In genomic region chr17:35909186-35909918, GRCm38 (mm10) we compare ENCODE assay signal across 8 mouse cellular contexts. TPM values are rescaled to one million over a fixed set of nuclear protein-coding genes. Genes with fewer than 3 reads are reported as not detected.
DNase-seq lines count a peak whose midpoint lies in the region; ATAC-seq and TF ChIP-seq lines count a peak whose summit lies in the region.

No protein-coding gene starts in this region.

- peak overlapping the region; percentile 71 for H3K4me2 ChIP-seq in lung, embryonic 14.5 days
- peak overlapping the region; percentile 87 for H3K4me2 ChIP-seq in hindbrain, postnatal 0 days (ENCODE audit: low read depth, low read length)
- peak overlapping the region; percentile 95 for H3K4me2 ChIP-seq in midbrain, embryonic 16.5 days (ENCODE audit: low read length)

- peaks cover 5% of the 10 kb centered on the region; the same call in 1 of the 2 replicates for H3K4me1 ChIP-seq in lung, embryonic 14.5 days (ENCODE audit: insufficient read depth)
- H3K4me1 ChIP-seq in hindbrain, postnatal 0 days (ENCODE audit: insufficient read depth, low read length), result peaks cover 14% of the 10 kb centered on the region
- peaks cover 19% of the 10 kb centered on the region for H3K4me1 ChIP-seq in midbrain, embryonic 16.5 days (ENCODE audit: control insufficient read depth, insufficient read depth, low read length)

- 14% methylated on average over 20 of the region's 20 CpGs for WGBS in lung, embryonic 14.5 days
- 18% methylated on average over 20 of the region's 20 CpGs for WGBS in hindbrain, postnatal 0 days
- 27% methylated on average over 20 of the region's 20 CpGs for WGBS in midbrain, embryonic 16.5 days

- H3K27me3 ChIP-seq in lung, embryonic 14.5 days (ENCODE audit: insufficient read depth, low read length), result no peaks in the 10 kb centered on the region
- no peaks in the 10 kb centered on the region for H3K27me3 ChIP-seq in hindbrain, postnatal 0 days (ENCODE audit: insufficient read depth, low read length)
- H3K27me3 ChIP-seq in midbrain, embryonic 16.5 days (ENCODE audit: control insufficient read depth, insufficient read depth, low read depth, low read length), result no peaks in the 10 kb centered on the region

- no peak for TF ChIP-seq CTCF in lung, embryonic 14.5 days (IDR thresholded peaks at IDR 0.05; ENCODE audit: low read depth)
- no peak for TF ChIP-seq CTCF in hindbrain, postnatal 0 days (IDR thresholded peaks at IDR 0.05; ENCODE audit: low read depth)

- H3K9ac ChIP-seq in lung, embryonic 14.5 days, result peak overlapping the region; percentile 73
- peak overlapping the region; percentile 63 for H3K9ac ChIP-seq in hindbrain, postnatal 0 days (replicated peaks; ENCODE audit: low read length)
- H3K9ac ChIP-seq in midbrain, embryonic 16.5 days (ENCODE audit: low read depth, low read length), result peak overlapping the region; percentile 91

- H3K4me3 ChIP-seq in lung, embryonic 14.5 days (ENCODE audit: low read depth, low read length), result peak overlapping the region; percentile 70
- H3K4me3 ChIP-seq in hindbrain, postnatal 0 days (ENCODE audit: low read length), result peak overlapping the region; percentile 55
- peak overlapping the region; percentile 66 for H3K4me3 ChIP-seq in midbrain, embryonic 16.5 days (ENCODE audit: low read depth, low read length)

- peak overlapping the region; percentile 73; the same call in 1 of the 2 replicates for H3K27ac ChIP-seq in lung, embryonic 14.5 days (ENCODE audit: low read depth)
- H3K27ac ChIP-seq in hindbrain, postnatal 0 days, result peak overlapping the region; percentile 77
- H3K27ac ChIP-seq in midbrain, embryonic 16.5 days (ENCODE audit: low read length), result peak overlapping the region; percentile 80

- DNase-seq in adrenal gland, postnatal 14 days, result peak; percentile 17
- DNase-seq in adrenal gland, postnatal 4 days (ENCODE audit: low spot score in 2 of 2), result no peak
- DNase-seq in lung, embryonic 14.5 days, result no peak
- no peak for DNase-seq in lung, postnatal 14 days
- no peak for DNase-seq in hindbrain, postnatal 0 days (ENCODE audit: low spot score)
- DNase-seq in retina, postnatal 1 day, result no peak
- no peak for DNase-seq in urinary bladder, postnatal 10 days (ENCODE audit: low spot score)

- H3K9me3 ChIP-seq in lung, embryonic 14.5 days (ENCODE audit: low read depth, low read length), result no peaks in the 10 kb centered on the region
- H3K9me3 ChIP-seq in hindbrain, postnatal 0 days (ENCODE audit: low read length), result no peaks in the 10 kb centered on the region
- no peaks in the 10 kb centered on the region for H3K9me3 ChIP-seq in midbrain, embryonic 16.5 days (replicated peaks; ENCODE audit: control insufficient read depth, low read length, poor library complexity, severe bottlenecking)

- H3K36me3 ChIP-seq in lung, embryonic 14.5 days (ENCODE audit: insufficient read depth), result peaks cover 66% of the 10 kb centered on the region
- H3K36me3 ChIP-seq in hindbrain, postnatal 0 days (ENCODE audit: insufficient read depth, low read length), result peaks cover 24% of the 10 kb centered on the region; the same call in 1 of the 2 replicates
- H3K36me3 ChIP-seq in midbrain, embryonic 16.5 days (ENCODE audit: control insufficient read depth, insufficient read depth, low read length), result peaks cover 23% of the 10 kb centered on the region

- ATAC-seq in lung, embryonic 14.5 days (ENCODE audit: insufficient read depth), result peak; percentile 23
- ATAC-seq in hindbrain, postnatal 0 days, result peak; percentile 5; the same call in 1 of the 2 replicates
- peak; percentile 49 for ATAC-seq in midbrain, embryonic 16.5 days

RNA-seq across cellular contexts. Expression of gene Atat1, which starts 0.5 kb away (rescaled TPM):
- total RNA-seq in adrenal gland, postnatal 14 days (2021), result 29.0 and 31.5 TPM in 2 replicates
- 10 to 100 TPM; 46.3 to 50.3 TPM for total RNA-seq in adrenal gland, postnatal 4 days (2021)
- polyA plus RNA-seq in lung, embryonic 14.5 days (2014; fragmentation: Nextera tagmentation; extraction: Ambion mirVana), result 72.2 and 77.9 TPM in 2 replicates
- total RNA-seq in hindbrain, postnatal 0 days (2014; rRNA removed), result 163 and 169 TPM in 2 replicates
- polyA plus RNA-seq in hindbrain, postnatal 0 days (2015; fragmentation: Nextera tagmentation; extraction: Ambion mirVana), result 222 and 225 TPM in 2 replicates
- polyA plus RNA-seq in midbrain, embryonic 16.5 days (2015; fragmentation: Nextera tagmentation; extraction: Ambion mirVana), result 455 and 465 TPM in 2 replicates

RNA-seq across cellular contexts. Expression of gene Mrps18b, which starts 6.8 kb away (rescaled TPM):
- 108 and 114 TPM in 2 replicates for total RNA-seq in adrenal gland, postnatal 14 days (2021)
- total RNA-seq in adrenal gland, postnatal 4 days (2021), result 10 to 100 TPM; 77.3 to 83.2 TPM
- polyA plus RNA-seq in lung, embryonic 14.5 days (2014; fragmentation: Nextera tagmentation; extraction: Ambion mirVana), result 84.5 and 89.1 TPM in 2 replicates
- 42.9 and 45.9 TPM in 2 replicates for total RNA-seq in hindbrain, postnatal 0 days (2014; rRNA removed)
- 66.6 and 72.2 TPM in 2 replicates for polyA plus RNA-seq in hindbrain, postnatal 0 days (2015; fragmentation: Nextera tagmentation; extraction: Ambion mirVana)
- polyA plus RNA-seq in midbrain, embryonic 16.5 days (2015; fragmentation: Nextera tagmentation; extraction: Ambion mirVana), result 46.9 and 54.4 TPM in 2 replicates

RNA-seq across cellular contexts. Expression of gene Ppp1r10, which starts 6.9 kb away (rescaled TPM):
- 91.4 and 97.7 TPM in 2 replicates for total RNA-seq in adrenal gland, postnatal 14 days (2021)
- total RNA-seq in adrenal gland, postnatal 4 days (2021), result 10 to 100 TPM; 89.8 to 96.6 TPM
- 36.3 and 38.5 TPM in 2 replicates for polyA plus RNA-seq in lung, embryonic 14.5 days (2014; fragmentation: Nextera tagmentation; extraction: Ambion mirVana)
- total RNA-seq in hindbrain, postnatal 0 days (2014; rRNA removed), result 37.5 and 44.0 TPM in 2 replicates
- 20.3 and 22.5 TPM in 2 replicates for polyA plus RNA-seq in hindbrain, postnatal 0 days (2015; fragmentation: Nextera tagmentation; extraction: Ambion mirVana)
- 38.9 and 43.0 TPM in 2 replicates for polyA plus RNA-seq in midbrain, embryonic 16.5 days (2015; fragmentation: Nextera tagmentation; extraction: Ambion mirVana)

RNA-seq across cellular contexts. Expression of gene 2310061I04Rik, which starts 12.1 kb away (rescaled TPM):
- 73.6 and 79.5 TPM in 2 replicates for total RNA-seq in adrenal gland, postnatal 14 days (2021)
- 10 to 100 TPM; 34.4 to 34.5 TPM for total RNA-seq in adrenal gland, postnatal 4 days (2021)
- polyA plus RNA-seq in lung, embryonic 14.5 days (2014; fragmentation: Nextera tagmentation; extraction: Ambion mirVana), result 21.0 and 25.4 TPM in 2 replicates
- total RNA-seq in hindbrain, postnatal 0 days (2014; rRNA removed), result 39.8 and 49.2 TPM in 2 replicates
- polyA plus RNA-seq in hindbrain, postnatal 0 days (2015; fragmentation: Nextera tagmentation; extraction: Ambion mirVana), result 69.0 and 74.3 TPM in 2 replicates
- polyA plus RNA-seq in midbrain, embryonic 16.5 days (2015; fragmentation: Nextera tagmentation; extraction: Ambion mirVana), result 63.9 and 76.4 TPM in 2 replicates

RNA-seq across cellular contexts. Expression of gene Dhx16, which starts 29.7 kb away (rescaled TPM):
- 40.2 and 41.1 TPM in 2 replicates for total RNA-seq in adrenal gland, postnatal 14 days (2021)
- 10 to 100 TPM; 44.4 to 52.3 TPM for total RNA-seq in adrenal gland, postnatal 4 days (2021)
- 40.8 and 42.9 TPM in 2 replicates for polyA plus RNA-seq in lung, embryonic 14.5 days (2014; fragmentation: Nextera tagmentation; extraction: Ambion mirVana)
- 31.3 and 33.2 TPM in 2 replicates for total RNA-seq in hindbrain, postnatal 0 days (2014; rRNA removed)
- polyA plus RNA-seq in hindbrain, postnatal 0 days (2015; fragmentation: Nextera tagmentation; extraction: Ambion mirVana), result 22.9 and 23.1 TPM in 2 replicates
- polyA plus RNA-seq in midbrain, embryonic 16.5 days (2015; fragmentation: Nextera tagmentation; extraction: Ambion mirVana), result 28.4 and 30.5 TPM in 2 replicates
